Mouse (Mus musculus): ENCODE measurements around the gene Ero1l. TPM values are rescaled to one million over a fixed set of nuclear protein-coding genes. Genes with fewer than 3 reads are reported as not detected.
A peak's percentile ranks its signal among the peaks of the same experiment; 100 is the strongest.

The Ero1l gene
- polyA plus RNA-seq, 1 experiment: 8.6 TPM

DNA sequence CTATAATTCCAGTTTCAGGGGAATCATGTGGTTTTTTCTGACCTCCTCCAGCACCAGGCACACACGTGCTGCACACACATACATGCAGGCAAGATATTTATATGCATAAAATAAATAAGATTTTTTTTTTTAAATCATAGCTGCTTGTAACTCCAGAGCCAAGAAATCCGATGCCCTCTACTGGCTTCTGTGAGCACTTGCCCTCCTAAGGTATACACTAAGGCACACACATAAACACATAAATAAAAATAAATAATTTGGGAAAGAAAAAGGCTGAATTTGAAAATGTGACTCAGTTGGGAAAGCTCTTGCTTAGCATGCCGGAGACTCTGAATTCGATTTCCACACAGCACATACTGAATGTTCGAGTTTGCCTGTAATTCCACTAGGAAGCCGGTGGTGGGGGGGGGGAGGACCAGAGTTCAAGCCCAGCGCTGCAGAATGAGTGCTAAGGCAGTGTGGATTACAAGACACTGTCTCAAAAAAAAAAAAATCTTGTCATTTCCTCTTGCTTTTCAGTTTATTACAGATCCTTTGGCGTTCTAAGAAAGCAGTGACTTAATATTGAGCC lies 10.5 kb upstream of the Ero1l start:
- WGBS: 26% methylated on average over 8 of the region's 8 CpGs
- no peak overlapping the region for H3K4me3 ChIP-seq (ENCODE audit: control insufficient read depth, insufficient read depth, low read length)
- H3K4me1 ChIP-seq (replicated peaks; ENCODE audit: control insufficient read depth, insufficient read depth, low read length): peaks cover 8% of the 10 kb centered on the region
- H3K36me3 ChIP-seq (ENCODE audit: control insufficient read depth, insufficient read depth, low read length): peaks cover 18% of the 10 kb centered on the region
- no peak overlapping the region for H3K27ac ChIP-seq (ENCODE audit: control insufficient read depth, insufficient read depth, low read length)
- TF ChIP-seq CTCF (IDR thresholded peaks at IDR 0.05; ENCODE audit: borderline replicate concordance, control insufficient read depth, extremely low read depth, insufficient read depth, low read length, poor library complexity) (no peak), POLR2A (IDR thresholded peaks at IDR 0.05; ENCODE audit: control insufficient read depth, extremely low read depth, insufficient read depth, low read length, poor library complexity) (no peak)
- DNase-seq: no peak
- H3K27me3 ChIP-seq (ENCODE audit: control insufficient read depth, insufficient read depth, low read length): no peaks in the 10 kb centered on the region

DNA sequence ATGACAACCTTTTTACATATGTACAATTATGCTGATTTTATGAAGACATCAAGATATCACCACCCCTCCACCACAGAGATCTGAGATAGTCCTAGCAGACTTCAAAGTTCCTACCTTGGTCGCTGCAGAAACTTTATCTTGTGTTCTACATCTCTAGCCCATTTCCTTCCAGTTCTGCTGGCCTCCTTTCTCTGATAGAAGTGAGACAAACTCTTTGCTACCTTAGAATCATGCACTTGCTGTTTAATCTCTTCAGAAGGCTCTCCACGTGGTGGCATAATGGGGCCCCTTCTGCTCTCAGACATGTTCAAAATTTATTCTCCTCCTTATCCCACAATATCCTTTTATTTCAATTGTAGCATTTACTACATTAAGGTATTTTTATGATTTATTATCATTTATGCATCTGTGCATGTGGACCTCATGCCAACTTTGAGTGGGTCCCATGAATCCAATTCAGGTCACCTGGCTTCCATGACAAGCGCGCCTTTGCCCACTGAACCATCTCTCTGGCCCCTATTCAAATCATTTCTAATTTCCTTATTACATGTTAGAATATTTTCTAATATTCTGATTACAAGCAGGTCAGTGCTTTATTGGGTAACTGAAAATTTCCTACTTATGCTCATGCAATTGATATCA lies 9.6 kb upstream of the Ero1l start:
- no peak overlapping the region for H3K4me3 ChIP-seq (ENCODE audit: control insufficient read depth, insufficient read depth, low read length)
- TF ChIP-seq POLR2A (IDR thresholded peaks at IDR 0.05; ENCODE audit: control insufficient read depth, extremely low read depth, insufficient read depth, low read length, poor library complexity) (no peak), CTCF (IDR thresholded peaks at IDR 0.05; ENCODE audit: borderline replicate concordance, control insufficient read depth, extremely low read depth, insufficient read depth, low read length, poor library complexity) (no peak)
- peak overlapping the region; percentile 62; the same call in 1 of the 2 replicates for H3K27ac ChIP-seq (ENCODE audit: control insufficient read depth, insufficient read depth, low read length)
- WGBS: 54% methylated on average over 4 of the region's 4 CpGs
- H3K27me3 ChIP-seq (ENCODE audit: control insufficient read depth, insufficient read depth, low read length): no peaks in the 10 kb centered on the region
- peaks cover 8% of the 10 kb centered on the region for H3K4me1 ChIP-seq (replicated peaks; ENCODE audit: control insufficient read depth, insufficient read depth, low read length)
- peaks cover 16% of the 10 kb centered on the region for H3K36me3 ChIP-seq (ENCODE audit: control insufficient read depth, insufficient read depth, low read length)
- no peak for DNase-seq

DNA sequence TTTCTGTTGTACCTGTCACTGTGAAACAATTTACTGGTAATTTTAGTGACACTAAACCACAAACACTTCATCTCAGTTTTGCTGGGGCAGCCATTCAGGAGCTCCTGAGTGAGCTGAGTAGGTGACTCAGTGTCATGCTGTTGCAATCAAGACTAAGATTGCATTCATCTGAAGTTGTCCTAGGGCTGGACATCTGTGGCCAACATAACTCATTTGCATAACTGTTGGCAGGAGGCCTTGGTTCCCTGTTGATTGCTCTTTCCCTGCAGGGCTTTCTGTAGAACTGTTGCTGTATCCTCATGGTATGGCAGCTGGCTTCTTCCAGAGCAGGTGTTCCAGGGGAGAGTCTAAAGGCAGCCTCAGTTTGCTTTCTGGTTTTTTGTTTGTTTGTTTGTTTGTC lies 6.9 kb upstream of the Ero1l start:
- DNase-seq: no peak
- Histone ChIP-seq H3K4me1 (replicated peaks; ENCODE audit: control insufficient read depth, insufficient read depth, low read length) (peaks cover 8% of the 10 kb centered on the region), H3K36me3 (ENCODE audit: control insufficient read depth, insufficient read depth, low read length) (no peaks in the 10 kb centered on the region), H3K27ac (ENCODE audit: control insufficient read depth, insufficient read depth, low read length) (no peak overlapping the region), H3K4me3 (ENCODE audit: control insufficient read depth, insufficient read depth, low read length) (no peak overlapping the region), H3K27me3 (ENCODE audit: control insufficient read depth, insufficient read depth, low read length) (no peaks in the 10 kb centered on the region)
- TF ChIP-seq POLR2A (IDR thresholded peaks at IDR 0.05; ENCODE audit: control insufficient read depth, extremely low read depth, insufficient read depth, low read length, poor library complexity): no peak
- no peak for TF ChIP-seq CTCF (IDR thresholded peaks at IDR 0.05; ENCODE audit: borderline replicate concordance, control insufficient read depth, extremely low read depth, insufficient read depth, low read length, poor library complexity)

DNA sequence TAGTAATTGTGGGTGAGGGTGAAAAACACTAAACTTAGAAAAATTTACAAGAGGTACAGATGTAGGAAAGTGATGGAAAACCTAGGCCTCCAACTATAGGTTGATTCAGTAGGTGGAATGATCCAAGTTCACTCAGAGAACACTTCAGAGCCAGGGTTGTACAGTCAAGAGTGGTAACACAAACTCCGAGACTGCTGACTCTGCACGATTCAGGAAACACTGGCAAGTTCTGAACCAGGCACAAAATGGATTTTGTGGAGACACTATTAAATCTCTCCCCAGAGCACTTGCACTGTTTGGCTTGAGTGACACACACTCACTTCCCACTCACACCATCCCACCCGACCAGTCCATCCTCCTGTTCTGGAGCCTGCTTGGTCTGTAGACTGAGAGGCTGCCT lies 4.7 kb upstream of the Ero1l start:
- no peaks in the 10 kb centered on the region for H3K27me3 ChIP-seq (ENCODE audit: control insufficient read depth, insufficient read depth, low read length)
- no peak for DNase-seq
- WGBS: 92% methylated on average over 3 of the region's 3 CpGs

DNA sequence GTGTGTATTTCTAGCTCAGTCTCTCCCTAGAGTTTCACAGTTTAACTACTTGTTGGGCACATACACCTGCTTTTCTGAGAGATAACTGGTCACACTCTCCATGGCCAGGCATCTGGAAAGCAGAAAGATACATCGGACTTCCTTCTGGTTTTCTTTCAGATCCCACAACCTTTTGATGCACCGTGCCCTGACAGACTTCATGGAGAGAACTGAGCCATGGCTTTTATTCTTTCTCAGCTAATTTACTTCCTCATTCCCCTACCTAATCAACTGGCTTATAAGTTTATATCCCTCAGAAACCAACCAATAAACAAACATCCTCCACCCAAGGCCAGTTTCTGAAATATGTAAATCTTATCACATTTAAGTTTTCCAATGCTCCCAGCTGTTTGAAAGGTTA lies 3.9 kb upstream of the Ero1l start:
- no peaks in the 10 kb centered on the region for H3K27me3 ChIP-seq (ENCODE audit: control insufficient read depth, insufficient read depth, low read length)
- H3K4me1 ChIP-seq (replicated peaks; ENCODE audit: control insufficient read depth, insufficient read depth, low read length): peaks cover 4% of the 10 kb centered on the region; the same call in 1 of the 2 replicates
- no peak for DNase-seq
- WGBS: 38% methylated on average over 2 of the region's 2 CpGs
- no peak overlapping the region for H3K4me3 ChIP-seq (ENCODE audit: control insufficient read depth, insufficient read depth, low read length)
- no peaks in the 10 kb centered on the region for H3K36me3 ChIP-seq (ENCODE audit: control insufficient read depth, insufficient read depth, low read length)
- H3K27ac ChIP-seq (ENCODE audit: control insufficient read depth, insufficient read depth, low read length): no peak overlapping the region
- TF ChIP-seq POLR2A (IDR thresholded peaks at IDR 0.05; ENCODE audit: control insufficient read depth, extremely low read depth, insufficient read depth, low read length, poor library complexity) (no peak), CTCF (IDR thresholded peaks at IDR 0.05; ENCODE audit: borderline replicate concordance, control insufficient read depth, extremely low read depth, insufficient read depth, low read length, poor library complexity) (no peak)

More for the DNA sequence above, 4.7 kb upstream of the Ero1l start:
- Histone ChIP-seq H3K4me3 (ENCODE audit: control insufficient read depth, insufficient read depth, low read length) (no peak overlapping the region), H3K36me3 (ENCODE audit: control insufficient read depth, insufficient read depth, low read length) (no peaks in the 10 kb centered on the region), H3K4me1 (replicated peaks; ENCODE audit: control insufficient read depth, insufficient read depth, low read length) (peaks cover 5% of the 10 kb centered on the region), H3K27ac (ENCODE audit: control insufficient read depth, insufficient read depth, low read length) (no peak overlapping the region)
- TF ChIP-seq POLR2A (IDR thresholded peaks at IDR 0.05; ENCODE audit: control insufficient read depth, extremely low read depth, insufficient read depth, low read length, poor library complexity): no peak
- TF ChIP-seq CTCF (IDR thresholded peaks at IDR 0.05; ENCODE audit: borderline replicate concordance, control insufficient read depth, extremely low read depth, insufficient read depth, low read length, poor library complexity): no peak

DNA sequence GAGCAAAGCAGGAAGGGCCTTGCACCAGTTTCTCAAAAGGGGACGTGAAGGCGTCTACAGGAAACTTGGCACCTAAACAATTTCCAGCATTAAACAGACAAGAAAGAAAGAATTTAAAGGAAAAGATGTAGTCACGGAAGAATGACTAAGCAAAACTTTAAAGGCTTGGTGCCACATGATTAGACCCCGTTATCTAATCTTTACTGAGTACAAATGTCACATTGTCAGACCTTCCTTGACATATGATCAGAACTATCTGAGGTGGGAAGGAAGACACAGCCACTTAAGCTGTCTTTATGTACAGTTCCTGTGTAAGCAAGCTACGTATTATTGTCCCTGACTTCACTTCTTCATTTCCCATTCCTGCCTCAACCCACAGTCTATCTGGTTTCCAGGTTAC lies 3.1 kb upstream of the Ero1l start:
- DNase-seq: no peak
- peaks cover 6% of the 10 kb centered on the region for H3K4me1 ChIP-seq (replicated peaks; ENCODE audit: control insufficient read depth, insufficient read depth, low read length)
- TF ChIP-seq POLR2A (IDR thresholded peaks at IDR 0.05; ENCODE audit: control insufficient read depth, extremely low read depth, insufficient read depth, low read length, poor library complexity) (no peak), CTCF (IDR thresholded peaks at IDR 0.05; ENCODE audit: borderline replicate concordance, control insufficient read depth, extremely low read depth, insufficient read depth, low read length, poor library complexity) (no peak)
- H3K36me3 ChIP-seq (ENCODE audit: control insufficient read depth, insufficient read depth, low read length): no peaks in the 10 kb centered on the region
- 65% methylated on average over 5 of the region's 5 CpGs for WGBS
- H3K27me3 ChIP-seq (ENCODE audit: control insufficient read depth, insufficient read depth, low read length): no peaks in the 10 kb centered on the region
- no peak overlapping the region for H3K27ac ChIP-seq (ENCODE audit: control insufficient read depth, insufficient read depth, low read length)
- no peak overlapping the region for H3K4me3 ChIP-seq (ENCODE audit: control insufficient read depth, insufficient read depth, low read length)

All from thymus, adult 2 months (tissue).